Mouse (Mus musculus) liver, postnatal 0 days (tissue): ENCODE measurements at regions not wholly inside any gene's neighbourhood (a gene's known extent, or its start where the extent isn't known, plus 50 kb on each side); places are given as distances from the start of the nearest gene placed in this dataset.

ENCODE experiments used
- CTCF ChIP-seq: sonication (generic); IDR thresholded peaks from 2 replicates; pipeline ENCODE4 v1.5.1; 2016; ENCODE audit warnings: antibody characterized with exemption, low read depth
- EP300 ChIP-seq: IDR thresholded peaks from 2 replicates; pipeline ENCODE4 v1.6.1; 2016; ENCODE audit warnings: antibody characterized with exemption, low read depth, mild to moderate bottlenecking

- TF ChIP-seq CTCF, result no peak
- no peak for TF ChIP-seq EP300
Measured at GRCm38 (mm10) chr3:35071046-35071445, 420.8 kb downstream of the Sox2 start.
